ENCODE assay signal across 15 mouse cellular contexts in the genomic region with DNA sequence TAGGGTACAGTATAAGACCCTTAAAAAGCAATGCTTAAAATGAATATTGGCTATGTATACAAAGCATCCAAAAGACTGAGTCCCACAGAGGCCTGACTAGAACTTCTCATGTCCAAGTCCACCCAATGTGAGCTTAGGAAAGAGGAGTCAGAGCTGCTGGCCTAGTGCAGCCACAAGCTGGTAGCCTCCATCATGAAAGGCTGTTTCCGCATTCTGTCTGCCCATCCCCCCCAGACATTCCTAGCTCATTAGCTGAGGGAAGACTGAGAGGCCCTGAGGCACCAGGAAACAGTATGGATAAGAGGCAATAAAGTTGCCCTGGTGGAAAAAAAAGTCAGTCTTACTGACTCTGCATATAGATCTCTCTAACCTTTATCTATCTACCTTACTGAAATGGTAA. TPM values are rescaled to one million over a fixed set of nuclear protein-coding genes. Genes with fewer than 3 reads are reported as not detected.
A peak's percentile ranks its signal among the peaks of the same experiment; 100 is the strongest.
DNase-seq lines count a peak whose midpoint lies in the region; ATAC-seq and TF ChIP-seq lines count a peak whose summit lies in the region.
"Had no signal": no experiment of that assay in that cellular context is flagged by ENCODE, and none has a peak within 500 bp of the region (broad histone marks: within the 10 kb centered on the region; RNA-seq: fewer than 3 reads in every experiment).

No protein-coding gene starts in this region.

- no peak for TF ChIP-seq POLR2A in ES-Bruce4 (IDR thresholded peaks at IDR 0.05; ENCODE audit: insufficient read depth, low read length)

- TF ChIP-seq CTCF in ES-Bruce4 (IDR thresholded peaks at IDR 0.05; ENCODE audit: low read depth, low read length), result no peak

- peak; percentile 34 for DNase-seq in hindbrain, embryonic 10.5 days (ENCODE audit: low spot score)
- no peak for DNase-seq in hindbrain, embryonic 14.5 days (ENCODE audit: low spot score)
- DNase-seq in NIH3T3 (ENCODE audit: low read depth), result peak; percentile 11
- DNase-seq in intestine, embryonic 14.5 days (ENCODE audit: low spot score), result no peak
- DNase-seq in layer of hippocampus, postnatal 14 days (ENCODE audit: low spot score in 2 of 2), result no peak
- DNase-seq in left cerebral cortex, postnatal 4 days, result no peak
- DNase-seq: layer of hippocampus, adult 9-11 months; right cerebral cortex, postnatal 4 days had no signal

- H3K27ac ChIP-seq in hindbrain, embryonic 10.5 days, result no peak overlapping the region
- H3K27ac ChIP-seq in hindbrain, embryonic 14.5 days, result no peak overlapping the region
- H3K27ac ChIP-seq in ES-Bruce4 (ENCODE audit: insufficient read depth, low read length), result no peak overlapping the region
- no peak overlapping the region for H3K27ac ChIP-seq in intestine, embryonic 14.5 days (ENCODE audit: low read depth)
- H3K27ac ChIP-seq: embryonic facial prominence, embryonic 13.5 days; liver, embryonic 14.5 days; neural tube, embryonic 12.5 days had no signal

- H3K4me1 ChIP-seq in hindbrain, embryonic 10.5 days (replicated peaks), result peaks cover 6% of the 10 kb centered on the region
- no peaks in the 10 kb centered on the region for H3K4me1 ChIP-seq in hindbrain, embryonic 14.5 days (replicated peaks; ENCODE audit: control insufficient read depth, insufficient read depth, low read length)
- no peaks in the 10 kb centered on the region for H3K4me1 ChIP-seq in ES-Bruce4 (ENCODE audit: control insufficient read depth, insufficient read depth, low read length)
- H3K4me1 ChIP-seq in intestine, embryonic 14.5 days (replicated peaks; ENCODE audit: control insufficient read depth, insufficient read depth, low read length), result 0 out of 2 replicates have a peak, but pooled peaks cover 5% of the 10 kb centered on the region
- H3K4me1 ChIP-seq: neural tube, embryonic 12.5 days had no signal

- intact Hi-C loops in left cerebral cortex, postnatal 4 days (cut with DNase I), result no loop called here

- no peak for ATAC-seq in hindbrain, embryonic 14.5 days (ENCODE audit: low FRiP score)
- peak; percentile 83 for ATAC-seq in intestine, embryonic 14.5 days (replicated peaks; ENCODE audit: low FRiP score, low TSS enrichment, low read depth)
- ATAC-seq: hindbrain, embryonic 16.5 days had no signal

- H3K27me3 ChIP-seq in hindbrain, embryonic 10.5 days (ENCODE audit: insufficient read depth, poor library complexity, severe bottlenecking), result no peaks in the 10 kb centered on the region
- no peaks in the 10 kb centered on the region for H3K27me3 ChIP-seq in hindbrain, embryonic 14.5 days (ENCODE audit: control insufficient read depth, insufficient read depth, low read length)
- no peaks in the 10 kb centered on the region; the same call in 1 of the 2 replicates for H3K27me3 ChIP-seq in ES-Bruce4 (ENCODE audit: control insufficient read depth, insufficient read depth, low read length, poor library complexity, severe bottlenecking)
- no peaks in the 10 kb centered on the region for H3K27me3 ChIP-seq in intestine, embryonic 14.5 days (replicated peaks; ENCODE audit: control insufficient read depth, insufficient read depth, low read length)
- H3K27me3 ChIP-seq: CH12.LX; embryonic facial prominence, embryonic 13.5 days; megakaryocyte, embryonic 14.5 days; neural tube, embryonic 12.5 days had no signal

- 0 out of 2 replicates have a peak, but pooled peaks have one; percentile 40 for TF ChIP-seq EP300 in ES-Bruce4 (IDR thresholded peaks at IDR 0.05; ENCODE audit: insufficient read depth, low read depth, low read length)

- H3K36me3 ChIP-seq in hindbrain, embryonic 10.5 days, result 0 out of 2 replicates have a peak, but pooled peaks cover 3% of the 10 kb centered on the region
- H3K36me3 ChIP-seq in hindbrain, embryonic 14.5 days (replicated peaks; ENCODE audit: control insufficient read depth, insufficient read depth), result no peaks in the 10 kb centered on the region
- H3K36me3 ChIP-seq in ES-Bruce4 (ENCODE audit: control insufficient read depth, insufficient read depth, low read length, poor library complexity, severe bottlenecking), result no peaks in the 10 kb centered on the region
- peaks cover 6% of the 10 kb centered on the region; the same call in 1 of the 2 replicates for H3K36me3 ChIP-seq in intestine, embryonic 14.5 days (ENCODE audit: control insufficient read depth, insufficient read depth, low read length)
- H3K36me3 ChIP-seq: neural tube, embryonic 12.5 days had no signal

- no peak overlapping the region for H3K4me2 ChIP-seq in hindbrain, embryonic 14.5 days (replicated peaks)
- H3K4me2 ChIP-seq in intestine, embryonic 14.5 days (ENCODE audit: low read length), result no peak overlapping the region
- H3K4me2 ChIP-seq: embryonic facial prominence, embryonic 13.5 days; neural tube, embryonic 12.5 days had no signal

- no peak overlapping the region for H3K4me3 ChIP-seq in hindbrain, embryonic 10.5 days
- no peak overlapping the region for H3K4me3 ChIP-seq in hindbrain, embryonic 14.5 days (replicated peaks; ENCODE audit: low read length)
- H3K4me3 ChIP-seq in ES-Bruce4 (ENCODE audit: low read depth, low read length), result no peak overlapping the region
- no peak overlapping the region for H3K4me3 ChIP-seq in intestine, embryonic 14.5 days (ENCODE audit: low read depth, low read length)
- H3K4me3 ChIP-seq: embryonic facial prominence, embryonic 13.5 days; megakaryocyte, embryonic 14.5 days; neural tube, embryonic 12.5 days had no signal

- 53% methylated on average over 1 of the region's 1 CpGs for WGBS in hindbrain, embryonic 10.5 days
- WGBS in hindbrain, embryonic 14.5 days, result 44% methylated on average over 1 of the region's 1 CpGs
- 24% methylated on average over 1 of the region's 1 CpGs for WGBS in intestine, embryonic 14.5 days

- H3K9ac ChIP-seq in hindbrain, embryonic 14.5 days, result no peak overlapping the region
- no peak overlapping the region for H3K9ac ChIP-seq in ES-Bruce4 (ENCODE audit: low read depth, poor library complexity, severe bottlenecking)
- H3K9ac ChIP-seq in intestine, embryonic 14.5 days (ENCODE audit: low read length), result no peak overlapping the region
- H3K9ac ChIP-seq: embryonic facial prominence, embryonic 13.5 days; liver, embryonic 14.5 days; neural tube, embryonic 12.5 days had no signal

- no peaks in the 10 kb centered on the region for H3K9me3 ChIP-seq in hindbrain, embryonic 10.5 days
- H3K9me3 ChIP-seq in hindbrain, embryonic 14.5 days (ENCODE audit: control insufficient read depth, low read length), result no peaks in the 10 kb centered on the region
- H3K9me3 ChIP-seq in ES-Bruce4 (replicated peaks; ENCODE audit: control insufficient read depth, insufficient read depth, low read length, poor library complexity, severe bottlenecking), result 0 out of 2 replicates have a peak, but pooled peaks cover 3% of the 10 kb centered on the region
- H3K9me3 ChIP-seq in intestine, embryonic 14.5 days (ENCODE audit: control insufficient read depth, low read length), result no peaks in the 10 kb centered on the region
- H3K9me3 ChIP-seq: embryonic facial prominence, embryonic 13.5 days; megakaryocyte, embryonic 14.5 days; neural tube, embryonic 12.5 days had no signal

RNA-seq across cellular contexts. Expression of a gene that starts 13.4 kb away (rescaled TPM):
- 28.7 and 36.8 TPM in 2 replicates for polyA plus RNA-seq in hindbrain, embryonic 10.5 days (2016; fragmentation: Nextera tagmentation; extraction: Ambion mirVana)
- 64.9 and 79.5 TPM in 2 replicates for polyA plus RNA-seq in hindbrain, embryonic 14.5 days (2014; fragmentation: Nextera tagmentation; extraction: Ambion mirVana)
- polyA plus RNA-seq in ES-Bruce4 (2011; ENCODE audit: insufficient read depth, insufficient read length, low read depth, missing spikeins), result 35.2 and 38.4 TPM in 2 replicates
- 53.4 and 54.2 TPM in 2 replicates for polyA plus RNA-seq in intestine, embryonic 14.5 days (2014; fragmentation: Nextera tagmentation; extraction: Ambion mirVana)
- total RNA-seq in layer of hippocampus, postnatal 14 days (2021), result 10 to 100 TPM; 48.2 to 53.2 TPM
- 10 to 100 TPM; 52.5 to 56.4 TPM for total RNA-seq in left cerebral cortex, postnatal 4 days (2021)

Comparison
In these comparisons a context has a peak if more than half of its experiments do, and no peak if none do; other contexts are left out.
1. DNase-seq: peak in hindbrain, embryonic 10.5 days (single experiment) and NIH3T3 (single experiment); none in hindbrain, embryonic 14.5 days (single experiment), intestine, embryonic 14.5 days (single experiment), layer of hippocampus, postnatal 14 days (0 of 2) and left cerebral cortex, postnatal 4 days (single experiment).